Mouse (Mus musculus) hindlimb bud, embryonic 11.5 days (tissue): Measurements from ENCODE around the gene Olfr432.
"Not testable (repeated sequence)": the region's sequence is repeated elsewhere in the genome, so short reads cannot be mapped to it uniquely, and the experiment has no call there.

ENCODE experiments used
- DNase-seq: peaks from one replicate; pipeline ENCODE4 v3.0.0-alpha.2; 2012; ENCODE audit warnings: low read depth, low spot score; ENCODE audit errors: extremely low spot score

Gene Olfr432

GRCm38 (mm10) chr1:174048893-174049292 is at the start of gene Olfr432:
Gene Olfr432, plus strand, starts transcription at chr1:174049205.
- no peak for DNase-seq

- not testable (repeated sequence) for DNase-seq
Observed at GRCm38 (mm10) chr1:174004352-174005109, 44.5 kb upstream of the Olfr432 start.

- not testable (repeated sequence) for DNase-seq
Observed at GRCm38 (mm10) chr1:174007050-174007449, 42.0 kb upstream of the Olfr432 start.

- DNase-seq = no peak
Observed at GRCm38 (mm10) chr1:174031698-174032097, 17.3 kb upstream of the Olfr432 start, which contains the start of gene Ifi205. Gene Ifi205, minus strand, starts transcription at chr1:174031810.

- no peak for DNase-seq
Observed at GRCm38 (mm10) chr1:174035841-174036240, 13.2 kb upstream of the Olfr432 start.

GRCm38 (mm10) chr1:174038480-174038879 is 10.5 kb upstream of the Olfr432 start:
- no peak for DNase-seq

GRCm38 (mm10) chr1:174040523-174041177 is 8.4 kb upstream of the Olfr432 start, which contains the start of gene Olfr433:
Gene Olfr433, plus strand, starts transcription at chr1:174040705.
- no peak for DNase-seq

GRCm38 (mm10) chr1:174042091-174042884 is 6.7 kb upstream of the Olfr432 start:
- not testable (repeated sequence) for DNase-seq

GRCm38 (mm10) chr1:174044431-174044830 is 4.6 kb upstream of the Olfr432 start:
- no peak for DNase-seq

- not testable (repeated sequence) for DNase-seq
Observed at GRCm38 (mm10) chr1:174048227-174048626, 778 bp upstream of the Olfr432 start.

GRCm38 (mm10) chr1:174049357-174049756 is 352 bp downstream of the Olfr432 start:
- not testable (repeated sequence) for DNase-seq

GRCm38 (mm10) chr1:174050532-174050931 is 1.5 kb downstream of the Olfr432 start:
- no peak for DNase-seq

- DNase-seq = no peak
Observed at GRCm38 (mm10) chr1:174051515-174051914, 2.5 kb downstream of the Olfr432 start.

GRCm38 (mm10) chr1:174051931-174052536 is 3.0 kb downstream of the Olfr432 start:
- DNase-seq = no peak

- DNase-seq = no peak
Observed at GRCm38 (mm10) chr1:174052981-174053380, 4.0 kb downstream of the Olfr432 start.

- DNase-seq = no peak
Observed at GRCm38 (mm10) chr1:174055248-174055647, 6.2 kb downstream of the Olfr432 start.

- DNase-seq = no peak
Observed at GRCm38 (mm10) chr1:174066305-174066704, 17.3 kb downstream of the Olfr432 start, which contains the start of gene Olfr430. Gene Olfr430, plus strand, starts transcription at chr1:174066605.

GRCm38 (mm10) chr1:174084031-174084430 is 35.0 kb downstream of the Olfr432 start, which contains the start of gene Olfr429:
Gene Olfr429, plus strand, starts transcription at chr1:174084331.
- no peak for DNase-seq

- DNase-seq = no peak
Observed at GRCm38 (mm10) chr1:174096591-174096990, 47.6 kb downstream of the Olfr432 start, which contains the start of gene Olfr427. Gene Olfr427, plus strand, starts transcription at chr1:174096891.

GRCm38 (mm10) chr1:174103735-174104134 is 54.7 kb downstream of the Olfr432 start:
- no peak for DNase-seq
